Mouse (Mus musculus): ENCODE measurements around the gene Htr3a. TPM values are rescaled to one million over a fixed set of nuclear protein-coding genes. Genes with fewer than 3 reads are reported as not detected.

Htr3a gene
- polyA plus RNA-seq (2021; fragmentation: Nextera tagmentation): 11.1 and 13.2 TPM in 2 replicates
- long read RNA-seq, experiment 1, transcript Htr3a-202 (9 exons, 1,987 nt): major isoform, 18 of 27 reads
- long read RNA-seq, experiment 1, partial matches to known transcripts: 3 of 27 reads
- long read RNA-seq, experiment 1, other reads (novel, unspliced or antisense): 6 of 27 reads
- long read RNA-seq, experiment 2, transcript Htr3a-202 (9 exons, 1,987 nt): major isoform, 58 of 89 reads
- long read RNA-seq, experiment 2, partial matches to known transcripts: 2 of 89 reads
- long read RNA-seq, experiment 2, other reads (novel, unspliced or antisense): 25 of 89 reads

GRCm38 (mm10) chr9:48910885-48911537 is at the start of gene Htr3a:
TSS of gene Htr3a (minus strand) at chr9:48911099.

Other genes starting within 250 kb of the Htr3a start
- 7.7 and 8.3 TPM in 2 replicates for gene Zbtb16, start 74.9 kb downstream of the Htr3a start, polyA plus RNA-seq (2021; fragmentation: Nextera tagmentation)
- gene Htr3b, start 53.9 kb upstream of the Htr3a start, polyA plus RNA-seq (2021; fragmentation: Nextera tagmentation): not detected in 2 replicates
- 7.1 and 7.2 TPM in 2 replicates for gene Usp28, start 74.3 kb upstream of the Htr3a start, polyA plus RNA-seq (2021; fragmentation: Nextera tagmentation)
- gene Zw10, start 144.5 kb upstream of the Htr3a start, polyA plus RNA-seq (2021; fragmentation: Nextera tagmentation): 4.1 and 5.5 TPM in 2 replicates
- gene Tmprss5, start 170.2 kb upstream of the Htr3a start, polyA plus RNA-seq (2021; fragmentation: Nextera tagmentation): 0.87 and 1.0 TPM in 2 replicates

Measured in layer of hippocampus, adult 6 months (tissue).